Mouse (Mus musculus) monocyte, adult 5-6 weeks (primary cell): ENCODE measurements around the gene Serpinf2. TPM values are rescaled to one million over a fixed set of nuclear protein-coding genes. Genes with fewer than 3 reads are reported as not detected.
"Not testable (repeated sequence)": the region's sequence is repeated elsewhere in the genome, so short reads cannot be mapped to it uniquely, and the experiment has no call there.

Experiments used
- ATAC-seq: fragments of 153-309, 156-312 bp; replicated peaks from 2 replicates; pipeline ENCODE4 v1.8.0; 2017; ENCODE audit warnings: mild to moderate bottlenecking; ENCODE audit not compliant: low TSS enrichment, insufficient number of reproducible peaks, severe bottlenecking, poor library complexity, low FRiP score
- total RNA-seq: library from RNA; stranded (forward); fragments of 200-1000, 200-491, 200-594 nt; gene quantifications from 3 replicates; pipeline ENCODE4 v1.2.3, GENCODE M21; 2017

Gene Serpinf2
- total RNA-seq, 1 experiment from 2014 or later, result 0.19 TPM

GRCm38 (mm10) chr11:75409679-75410575 is 29.5 kb downstream of the Serpinf2 start:
- no peak for ATAC-seq

GRCm38 (mm10) chr11:75406865-75407264 is 32.5 kb downstream of the Serpinf2 start:
- ATAC-seq, result peak; percentile 48; the same call in 1 of the 2 replicates

- no peak for ATAC-seq
Measured at GRCm38 (mm10) chr11:75406104-75406503, 33.3 kb downstream of the Serpinf2 start.

GRCm38 (mm10) chr11:75404801-75405200 is 34.6 kb downstream of the Serpinf2 start:
- ATAC-seq, result no peak

- ATAC-seq, result no peak
Measured at GRCm38 (mm10) chr11:75403301-75404052, 35.9 kb downstream of the Serpinf2 start.

- ATAC-seq, result no peak
Measured at GRCm38 (mm10) chr11:75402271-75402690, 37.1 kb downstream of the Serpinf2 start.

- no peak for ATAC-seq
Measured at GRCm38 (mm10) chr11:75400099-75400498, 39.3 kb downstream of the Serpinf2 start.

GRCm38 (mm10) chr11:75399411-75399841 is 40.0 kb downstream of the Serpinf2 start:
- no peak for ATAC-seq

GRCm38 (mm10) chr11:75397452-75397851 is 41.9 kb downstream of the Serpinf2 start:
- ATAC-seq, result no peak

GRCm38 (mm10) chr11:75395611-75396010 is 43.8 kb downstream of the Serpinf2 start:
- ATAC-seq, result no peak; the same call in 1 of the 2 replicates

GRCm38 (mm10) chr11:75383529-75383928 is 55.9 kb downstream of the Serpinf2 start:
- ATAC-seq, result not testable (repeated sequence)

Other genes starting within 250 kb of the Serpinf2 start
- gene Dph1, start 248.3 kb downstream of the Serpinf2 start, total RNA-seq, result 3.0 to 22.9 TPM (median 3.2 TPM) in 3 replicates
- 1.5 to 3.6 TPM (median 2.2 TPM) in 3 replicates for gene Rtn4rl1, start 245.8 kb downstream of the Serpinf2 start, total RNA-seq
- gene Rpa1, start 91.3 kb downstream of the Serpinf2 start, total RNA-seq, result 80.4 to 103 TPM (median 85.0 TPM) in 3 replicates
- gene Smyd4, start 91.2 kb downstream of the Serpinf2 start, total RNA-seq, result 11.4 to 20.4 TPM (median 12.6 TPM) in 3 replicates
- gene Serpinf1, start 16.9 kb downstream of the Serpinf2 start, total RNA-seq, result not detected in 3 replicates
- gene Wdr81, start 15.1 kb upstream of the Serpinf2 start, total RNA-seq, result 15.9 to 17.9 TPM (median 16.5 TPM) in 3 replicates
- gene Tlcd2, start 22.1 kb upstream of the Serpinf2 start, total RNA-seq, result 1.0 to 8.1 TPM (median 1.3 TPM) in 3 replicates
- 65.5 to 114 TPM (median 72.0 TPM) in 3 replicates for gene Prpf8, start 47.2 kb upstream of the Serpinf2 start, total RNA-seq
- gene Rilp, start 70.5 kb upstream of the Serpinf2 start, total RNA-seq, result 3.7 to 7.0 TPM (median 4.9 TPM) in 3 replicates
- 1.6 TPM in 2 of 3 replicates, not detected in the other for gene Scarf1, start 73.9 kb upstream of the Serpinf2 start, total RNA-seq
- 33.3 to 44.2 TPM (median 36.6 TPM) in 3 replicates for gene Slc43a2, start 92.1 kb upstream of the Serpinf2 start, total RNA-seq
- gene Pitpna, start 148.5 kb upstream of the Serpinf2 start, total RNA-seq, result 113 to 174 TPM (median 147 TPM) in 3 replicates
- gene Inpp5k, start 191.4 kb upstream of the Serpinf2 start, total RNA-seq, result 68.4 to 82.5 TPM (median 80.2 TPM) in 3 replicates
- 93.0 to 115 TPM (median 97.0 TPM) in 3 replicates for gene Myo1c, start 210.9 kb upstream of the Serpinf2 start, total RNA-seq
- 101 to 126 TPM (median 121 TPM) in 3 replicates for gene Crk, start 239.7 kb upstream of the Serpinf2 start, total RNA-seq